Mouse (Mus musculus): ENCODE measurements around the gene Kcnh1. TPM values are rescaled to one million over a fixed set of nuclear protein-coding genes. Genes with fewer than 3 reads are reported as not detected.

Kcnh1 gene
- polyA plus RNA-seq, 1 experiment from 2014 or later = 0.35 TPM

- no peak overlapping the region for H3K4me2 ChIP-seq (replicated peaks; ENCODE audit: low read depth, low read length)
- H3K9ac ChIP-seq (replicated peaks; ENCODE audit: low read depth, low read length) = no peak overlapping the region
- H3K36me3 ChIP-seq (ENCODE audit: control insufficient read depth, insufficient read depth, low read length) = no peaks in the 10 kb centered on the region
- ATAC-seq (ENCODE audit: insufficient number of reproducible peaks, insufficient read depth, low FRiP score, low read depth) = no peak
- H3K9me3 ChIP-seq (ENCODE audit: control insufficient read depth, low read depth, low read length) = no peaks in the 10 kb centered on the region
- H3K27me3 ChIP-seq (ENCODE audit: control insufficient read depth, insufficient read depth, low read length) = no peaks in the 10 kb centered on the region
- no peak overlapping the region for H3K4me3 ChIP-seq (ENCODE audit: low read depth, low read length)
- H3K4me1 ChIP-seq (ENCODE audit: control insufficient read depth, insufficient read depth, low read length) = no peaks in the 10 kb centered on the region
- WGBS = 46% methylated on average over 1 of the region's 1 CpGs
- H3K27ac ChIP-seq (ENCODE audit: low read length) = no peak overlapping the region
Observed at GRCm38 (mm10) chr1:192546843-192547242, 356.3 kb downstream of the Kcnh1 start.

- no peak overlapping the region for H3K4me3 ChIP-seq (ENCODE audit: low read depth, low read length)
- H3K9me3 ChIP-seq (ENCODE audit: control insufficient read depth, low read depth, low read length) = no peaks in the 10 kb centered on the region
- H3K9ac ChIP-seq (replicated peaks; ENCODE audit: low read depth, low read length) = no peak overlapping the region
- no peak overlapping the region for H3K4me2 ChIP-seq (replicated peaks; ENCODE audit: low read depth, low read length)
- no peaks in the 10 kb centered on the region for H3K4me1 ChIP-seq (ENCODE audit: control insufficient read depth, insufficient read depth, low read length)
- no peak overlapping the region for H3K27ac ChIP-seq (ENCODE audit: low read length)
- ATAC-seq (ENCODE audit: insufficient number of reproducible peaks, insufficient read depth, low FRiP score, low read depth) = no peak
- 90% methylated on average over 3 of the region's 3 CpGs for WGBS
- H3K36me3 ChIP-seq (ENCODE audit: control insufficient read depth, insufficient read depth, low read length) = no peaks in the 10 kb centered on the region
- no peaks in the 10 kb centered on the region for H3K27me3 ChIP-seq (ENCODE audit: control insufficient read depth, insufficient read depth, low read length)
Observed at GRCm38 (mm10) chr1:192550561-192550960, 360.0 kb downstream of the Kcnh1 start.

- Histone ChIP-seq H3K9ac (replicated peaks; ENCODE audit: low read depth, low read length) (no peak overlapping the region), H3K36me3 (ENCODE audit: control insufficient read depth, insufficient read depth, low read length) (no peaks in the 10 kb centered on the region), H3K27ac (ENCODE audit: low read length) (no peak overlapping the region), H3K9me3 (ENCODE audit: control insufficient read depth, low read depth, low read length) (no peaks in the 10 kb centered on the region), H3K4me2 (replicated peaks; ENCODE audit: low read depth, low read length) (no peak overlapping the region), H3K4me1 (ENCODE audit: control insufficient read depth, insufficient read depth, low read length) (no peaks in the 10 kb centered on the region), H3K27me3 (ENCODE audit: control insufficient read depth, insufficient read depth, low read length) (no peaks in the 10 kb centered on the region), H3K4me3 (ENCODE audit: low read depth, low read length) (no peak overlapping the region)
- no peak for ATAC-seq (ENCODE audit: insufficient number of reproducible peaks, insufficient read depth, low FRiP score, low read depth)
- 71% methylated on average over 4 of the region's 4 CpGs for WGBS
Observed at GRCm38 (mm10) chr1:192555516-192555915, 364.9 kb downstream of the Kcnh1 start.

- no peak for ATAC-seq (ENCODE audit: insufficient number of reproducible peaks, insufficient read depth, low FRiP score, low read depth)
- Histone ChIP-seq H3K9me3 (ENCODE audit: control insufficient read depth, low read depth, low read length) (no peaks in the 10 kb centered on the region), H3K4me2 (replicated peaks; ENCODE audit: low read depth, low read length) (no peak overlapping the region), H3K36me3 (ENCODE audit: control insufficient read depth, insufficient read depth, low read length) (no peaks in the 10 kb centered on the region), H3K27ac (ENCODE audit: low read length) (no peak overlapping the region), H3K9ac (replicated peaks; ENCODE audit: low read depth, low read length) (no peak overlapping the region), H3K4me1 (ENCODE audit: control insufficient read depth, insufficient read depth, low read length) (no peaks in the 10 kb centered on the region), H3K4me3 (ENCODE audit: low read depth, low read length) (no peak overlapping the region), H3K27me3 (ENCODE audit: control insufficient read depth, insufficient read depth, low read length) (no peaks in the 10 kb centered on the region)
- WGBS = 80% methylated on average over 5 of the region's 5 CpGs
Observed at GRCm38 (mm10) chr1:192557978-192558594, 367.5 kb downstream of the Kcnh1 start.

GRCm38 (mm10) chr1:192559341-192559740 lies 368.8 kb downstream of the Kcnh1 start:
- Histone ChIP-seq H3K4me2 (replicated peaks; ENCODE audit: low read depth, low read length) (no peak overlapping the region), H3K27ac (ENCODE audit: low read length) (no peak overlapping the region), H3K9me3 (ENCODE audit: control insufficient read depth, low read depth, low read length) (no peaks in the 10 kb centered on the region), H3K36me3 (ENCODE audit: control insufficient read depth, insufficient read depth, low read length) (no peaks in the 10 kb centered on the region), H3K4me3 (ENCODE audit: low read depth, low read length) (no peak overlapping the region), H3K9ac (replicated peaks; ENCODE audit: low read depth, low read length) (no peak overlapping the region), H3K4me1 (ENCODE audit: control insufficient read depth, insufficient read depth, low read length) (no peaks in the 10 kb centered on the region), H3K27me3 (ENCODE audit: control insufficient read depth, insufficient read depth, low read length) (no peaks in the 10 kb centered on the region)
- no peak for ATAC-seq (ENCODE audit: insufficient number of reproducible peaks, insufficient read depth, low FRiP score, low read depth)
- WGBS = 80% methylated on average over 1 of the region's 1 CpGs

Other genes starting within 250 kb of the Kcnh1 start
- gene Rd3, start 213.4 kb upstream of the Kcnh1 start, polyA plus RNA-seq (2014; fragmentation: Nextera tagmentation; extraction: Ambion mirVana) = 0.28 and 0.41 TPM in 2 replicates
- gene Traf5, start 98.2 kb upstream of the Kcnh1 start, polyA plus RNA-seq (2014; fragmentation: Nextera tagmentation; extraction: Ambion mirVana) = 28.8 and 30.4 TPM in 2 replicates
- gene Rcor3, start 52.7 kb upstream of the Kcnh1 start, polyA plus RNA-seq (2014; fragmentation: Nextera tagmentation; extraction: Ambion mirVana) = 36.3 and 36.8 TPM in 2 replicates